Mouse (Mus musculus): ENCODE data around the gene Map2k6. TPM values are rescaled to one million over a fixed set of nuclear protein-coding genes. Genes with fewer than 3 reads are reported as not detected.
A peak's percentile ranks its signal among the peaks of the same experiment; 100 is the strongest.

The Map2k6 gene
- total RNA-seq, 2 experiments from 2014 or later = 0.77 to 4.6 TPM

DNA sequence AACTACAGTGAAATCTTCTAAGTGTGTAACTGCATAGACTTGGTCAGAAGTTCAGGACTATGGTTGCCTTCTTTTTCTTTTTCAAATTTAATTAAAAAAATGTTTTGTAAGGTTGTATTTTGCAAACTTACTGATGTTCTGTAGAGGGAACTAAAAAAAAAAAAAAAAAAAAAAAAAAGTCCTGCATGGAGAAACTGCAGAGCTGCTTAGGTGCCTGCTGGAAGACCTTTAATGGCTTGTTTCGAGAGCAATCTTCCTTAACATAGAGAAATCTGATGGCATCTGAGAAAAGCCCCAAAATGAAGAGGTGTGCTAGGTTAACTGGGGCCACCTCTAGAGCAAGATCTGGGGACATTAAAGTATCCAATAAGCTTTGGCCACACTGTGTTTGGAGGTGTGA is 1.4 kb downstream of the Map2k6 start:
- ATAC-seq (replicated peaks; ENCODE audit: low FRiP score, poor library complexity, severe bottlenecking) = no peak

DNA sequence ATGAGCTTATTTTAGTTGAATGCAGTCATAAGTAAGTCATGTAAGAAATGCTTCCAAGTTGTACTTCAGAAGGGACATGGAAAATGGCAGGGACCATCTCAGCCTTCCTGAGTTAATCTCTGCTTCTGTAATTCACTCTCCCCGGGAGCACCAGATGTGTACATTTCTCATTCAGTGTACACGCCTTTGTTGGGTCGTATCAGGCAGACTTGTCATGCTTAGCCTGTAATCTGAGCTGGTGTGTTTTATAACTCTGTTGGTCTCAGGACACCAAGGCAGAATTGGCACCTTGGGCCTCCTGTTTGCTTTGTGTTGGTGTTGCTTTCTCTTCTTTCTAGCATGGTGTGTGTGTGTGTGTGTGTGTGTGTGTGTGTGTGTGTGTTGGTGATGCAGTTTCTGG is 3.7 kb downstream of the Map2k6 start:
- ATAC-seq (replicated peaks; ENCODE audit: low FRiP score, poor library complexity, severe bottlenecking) = no peak

DNA sequence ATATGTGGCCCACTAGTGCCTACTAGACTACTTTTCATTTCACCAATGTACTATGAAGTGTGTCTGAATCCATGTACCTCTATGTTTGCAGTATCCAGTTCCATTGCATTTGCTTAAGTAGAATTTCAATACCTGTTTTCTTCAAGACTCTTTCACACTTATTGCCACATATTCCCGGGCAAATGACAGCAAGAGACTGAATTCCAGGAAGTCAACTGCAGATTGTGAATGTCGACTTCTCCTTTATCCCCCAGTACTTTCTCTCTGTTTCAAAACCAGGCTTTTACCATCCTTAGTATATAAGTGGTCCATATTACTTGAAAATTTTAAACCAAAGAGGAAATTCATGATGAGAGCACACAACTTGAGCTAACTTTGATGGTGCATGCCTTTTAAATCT is 4.7 kb downstream of the Map2k6 start:
- no peak for ATAC-seq (replicated peaks; ENCODE audit: low FRiP score, poor library complexity, severe bottlenecking)

DNA sequence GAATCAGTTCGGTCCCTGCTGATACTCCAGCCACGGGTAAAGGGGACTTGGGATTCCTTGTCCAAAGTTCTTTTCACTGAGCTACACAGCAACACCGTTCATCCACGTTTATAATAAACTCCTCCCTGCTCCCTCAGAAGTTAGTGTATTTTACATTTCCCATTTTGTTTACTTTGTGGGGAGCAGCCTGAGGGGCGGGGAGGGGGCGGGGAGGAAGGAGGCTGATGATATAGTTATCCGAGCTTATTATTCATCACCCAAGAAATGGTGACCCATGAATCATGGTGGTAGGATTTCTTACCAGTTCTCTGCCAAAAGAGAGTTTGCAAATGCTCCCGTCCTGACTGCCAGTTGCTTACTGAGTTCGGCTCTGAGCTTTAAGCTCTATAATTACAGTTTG is 6.7 kb downstream of the Map2k6 start:
- no peak for ATAC-seq (replicated peaks; ENCODE audit: low FRiP score, poor library complexity, severe bottlenecking)

DNA sequence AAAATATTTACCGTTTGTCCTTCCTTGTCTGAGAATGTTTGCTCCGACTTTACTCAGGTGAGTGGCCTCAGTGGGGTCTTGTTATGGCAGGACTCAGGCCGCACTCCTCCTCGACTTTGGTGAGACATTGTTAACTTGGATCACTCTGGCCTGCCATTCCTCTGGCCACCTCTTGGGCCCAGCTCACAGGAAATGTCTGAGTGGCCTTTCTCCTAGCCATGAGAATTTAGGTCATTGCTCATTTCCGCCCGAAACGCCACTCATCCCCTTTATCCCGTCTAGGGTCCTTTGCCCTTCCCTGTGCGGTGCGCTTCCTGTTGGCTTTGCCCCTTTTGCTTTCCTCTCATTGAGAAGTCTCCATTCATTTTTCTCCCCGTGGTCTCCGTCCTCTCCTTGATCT is 10.2 kb downstream of the Map2k6 start:
- no peak for ATAC-seq (replicated peaks; ENCODE audit: low FRiP score, poor library complexity, severe bottlenecking)

DNA sequence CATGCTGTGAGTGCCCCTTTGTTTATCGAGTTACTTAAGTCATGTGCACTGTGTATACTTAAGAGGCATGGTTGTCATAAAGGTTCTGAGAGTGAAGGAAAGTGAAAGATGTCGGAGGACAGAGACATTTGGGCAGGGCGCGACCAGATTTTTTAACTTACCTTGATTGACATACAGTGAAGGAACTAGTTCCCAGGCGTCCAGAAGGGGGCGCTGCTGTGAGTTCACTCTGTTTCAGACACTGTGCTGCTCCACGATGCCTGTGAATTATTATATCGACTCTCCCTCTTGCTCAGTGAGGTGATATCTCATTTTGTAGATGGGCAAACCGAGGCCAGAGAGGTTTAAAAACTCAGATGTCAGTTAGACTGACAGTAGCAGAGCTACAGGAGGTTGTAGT is 10.9 kb downstream of the Map2k6 start:
- ATAC-seq (replicated peaks; ENCODE audit: low FRiP score, poor library complexity, severe bottlenecking) = 0 out of 2 replicates have a peak, but pooled peaks have one; percentile 56

DNA sequence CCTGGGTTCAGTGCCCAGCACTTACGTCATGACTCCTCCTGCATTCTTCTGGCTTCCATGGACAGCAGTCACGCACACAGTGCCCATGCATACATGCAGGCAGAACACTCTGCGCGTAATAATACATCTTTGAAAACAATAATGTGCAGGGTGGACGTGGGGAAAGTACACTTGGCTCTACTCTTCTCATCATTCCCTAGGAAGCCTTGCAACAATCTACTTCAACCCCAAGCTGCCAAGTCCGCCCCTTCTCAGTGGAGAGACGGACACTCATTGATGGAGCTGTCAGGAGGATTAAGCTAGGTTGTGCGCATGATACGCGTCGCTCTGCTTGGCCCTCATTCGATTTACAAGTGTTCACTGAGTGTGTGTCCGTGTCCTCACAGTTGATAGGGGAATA is 12.7 kb downstream of the Map2k6 start:
- no peak for ATAC-seq (replicated peaks; ENCODE audit: low FRiP score, poor library complexity, severe bottlenecking)

DNA sequence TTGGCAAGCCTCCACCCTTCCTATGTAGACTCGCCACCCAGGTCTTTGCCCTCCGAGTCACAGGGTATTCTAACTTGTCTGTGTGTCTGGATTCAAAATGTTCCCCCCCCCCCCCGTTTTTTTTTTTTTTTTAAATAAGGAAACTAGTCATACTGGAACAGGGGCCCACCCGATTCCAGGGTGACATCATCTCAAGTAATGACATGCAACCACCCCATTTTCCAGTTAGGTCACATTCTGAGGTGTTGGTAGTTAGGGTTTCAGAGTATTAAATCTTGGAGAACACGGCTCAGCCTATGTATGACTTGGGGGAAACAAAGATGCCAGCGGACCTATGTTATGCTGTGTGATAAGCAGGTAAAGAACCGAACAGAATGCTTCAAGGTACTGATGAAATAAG is 15.3 kb downstream of the Map2k6 start:
- no peak for ATAC-seq (replicated peaks; ENCODE audit: low FRiP score, poor library complexity, severe bottlenecking)

DNA sequence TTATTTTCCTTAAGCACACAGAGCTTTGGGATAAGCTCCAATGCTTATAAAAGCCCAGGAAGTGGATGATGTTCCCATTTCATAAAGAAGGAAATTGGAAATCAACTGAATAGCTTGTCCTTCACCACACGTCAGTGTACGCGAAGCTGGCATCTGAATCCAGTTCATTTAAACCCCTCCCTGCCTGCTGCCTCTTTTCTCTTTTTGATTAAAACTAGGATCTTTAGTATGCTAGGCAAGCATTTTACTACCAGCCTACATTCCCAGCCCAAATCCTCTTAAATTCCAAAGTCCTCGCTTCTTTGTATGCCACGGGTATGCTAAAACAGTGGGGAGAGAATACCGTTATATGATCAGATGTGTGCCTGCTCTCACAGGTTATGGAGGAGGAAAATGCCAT is 17.8 kb downstream of the Map2k6 start:
- ATAC-seq (replicated peaks; ENCODE audit: low FRiP score, poor library complexity, severe bottlenecking) = no peak

DNA sequence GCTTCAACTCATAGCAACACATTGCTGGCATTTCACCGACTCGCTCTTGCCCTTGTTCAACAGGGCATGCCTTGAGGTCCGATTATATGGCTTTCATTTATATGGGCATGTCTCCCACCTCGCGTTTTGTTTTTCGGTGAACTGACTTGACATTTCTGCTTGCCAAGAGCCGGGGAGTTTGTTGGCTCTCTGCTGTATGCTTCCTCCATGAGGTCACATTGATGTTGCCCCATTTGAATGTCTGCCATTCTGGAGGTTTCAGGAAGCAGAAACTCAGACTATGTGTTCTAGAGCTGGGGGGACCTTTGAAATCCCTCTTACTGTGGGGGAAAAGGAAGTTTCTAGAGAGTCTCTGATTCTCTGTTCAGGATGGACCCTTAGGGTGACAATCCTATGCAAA is 21.5 kb downstream of the Map2k6 start:
- ATAC-seq (replicated peaks; ENCODE audit: low FRiP score, poor library complexity, severe bottlenecking) = no peak

DNA sequence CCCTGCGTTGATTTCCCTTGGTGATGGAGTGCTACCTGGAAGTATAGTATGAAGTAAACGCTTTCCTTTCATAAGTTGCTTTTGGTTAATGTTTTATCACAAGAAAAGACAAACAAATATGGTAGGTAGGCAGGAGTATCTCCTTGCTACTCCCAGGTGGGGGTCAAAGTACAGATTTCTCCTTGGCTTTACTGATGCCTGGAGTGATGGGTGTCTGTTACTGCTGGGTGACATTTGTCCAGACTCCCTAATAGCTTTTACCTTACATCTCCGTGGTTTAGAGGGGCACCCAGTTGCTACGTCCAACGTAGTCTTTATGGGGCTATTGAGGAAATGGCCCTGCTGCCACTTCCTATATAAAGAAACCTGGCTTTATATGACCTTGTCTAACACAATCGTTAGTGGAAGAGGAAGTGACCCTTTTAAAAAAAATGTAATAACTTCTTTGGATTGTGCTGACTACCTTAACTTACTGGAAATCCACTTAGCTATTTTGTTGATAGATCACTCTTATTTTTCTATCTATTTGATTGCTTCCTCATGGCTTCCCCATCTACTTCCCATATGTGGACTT is 27.7 kb downstream of the Map2k6 start:
- no peak for ATAC-seq (replicated peaks; ENCODE audit: low FRiP score, poor library complexity, severe bottlenecking)

DNA sequence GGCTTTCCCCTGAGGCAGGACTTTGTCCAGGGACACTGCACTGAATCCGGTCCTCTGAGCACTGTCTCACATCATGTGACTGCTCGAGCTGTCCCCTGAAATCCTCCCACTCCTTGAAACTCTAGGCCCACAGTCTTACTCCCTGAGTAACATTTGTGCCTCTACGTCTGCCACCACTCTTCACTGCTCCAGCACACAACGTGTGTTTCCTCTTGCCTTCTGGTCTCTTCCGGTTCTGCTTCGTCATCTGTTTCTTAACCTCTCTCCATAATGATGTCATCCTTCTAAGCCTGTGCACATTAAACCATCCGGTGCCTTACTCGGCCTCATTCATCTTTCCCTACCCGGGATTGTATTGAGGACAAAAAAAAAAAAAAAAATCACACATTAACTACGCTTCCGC is 28.2 kb downstream of the Map2k6 start:
- ATAC-seq (replicated peaks; ENCODE audit: low FRiP score, poor library complexity, severe bottlenecking) = no peak

DNA sequence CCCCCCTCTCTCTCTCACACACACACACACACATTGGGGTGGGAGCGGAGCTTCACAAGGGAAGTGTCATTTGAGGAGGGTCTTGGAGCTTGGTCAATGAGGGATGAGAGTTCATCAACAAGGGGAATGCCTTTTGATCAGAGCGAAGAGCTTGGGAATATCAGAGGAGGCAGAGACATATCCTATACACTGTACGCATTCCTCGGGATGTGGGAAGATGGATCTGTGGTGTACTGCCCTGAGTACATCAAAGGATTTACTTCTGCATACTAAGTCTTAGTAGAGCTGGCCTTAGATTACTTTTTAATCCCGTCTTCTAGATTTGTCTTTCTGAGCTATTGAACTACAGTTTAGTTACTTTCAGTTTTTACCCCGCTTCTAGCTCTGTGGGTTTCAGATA is 30.1 kb downstream of the Map2k6 start:
- no peak for ATAC-seq (replicated peaks; ENCODE audit: low FRiP score, poor library complexity, severe bottlenecking)

DNA sequence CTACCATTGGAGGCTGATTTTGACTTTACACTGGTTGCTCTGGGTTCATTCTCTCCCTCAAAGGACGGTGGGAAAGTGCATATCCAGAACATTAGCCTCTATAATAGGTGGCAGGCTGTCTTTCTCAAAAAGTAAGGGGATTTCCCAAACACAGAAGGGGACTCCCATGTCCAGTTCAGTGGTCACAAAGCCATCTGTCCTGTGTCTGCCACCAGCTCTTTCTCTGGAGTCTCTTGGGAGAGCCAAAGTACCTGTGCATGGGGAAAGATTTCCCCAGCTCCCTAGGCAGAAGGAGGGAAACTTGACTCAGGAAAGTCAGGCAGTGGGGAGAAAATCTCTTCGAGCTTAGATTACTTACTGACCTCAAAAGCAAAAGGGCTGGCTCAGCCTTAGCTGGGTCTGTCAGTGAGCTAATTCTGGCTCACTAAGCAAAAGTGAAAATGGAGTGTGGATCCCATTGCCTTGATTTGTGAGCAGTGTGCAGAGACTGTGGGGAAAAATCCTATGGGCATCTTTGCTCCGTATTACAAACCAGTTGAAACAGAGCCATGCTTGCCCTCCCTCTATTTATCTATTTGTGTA is 31.0 kb downstream of the Map2k6 start:
- ATAC-seq (replicated peaks; ENCODE audit: low FRiP score, poor library complexity, severe bottlenecking) = no peak

DNA sequence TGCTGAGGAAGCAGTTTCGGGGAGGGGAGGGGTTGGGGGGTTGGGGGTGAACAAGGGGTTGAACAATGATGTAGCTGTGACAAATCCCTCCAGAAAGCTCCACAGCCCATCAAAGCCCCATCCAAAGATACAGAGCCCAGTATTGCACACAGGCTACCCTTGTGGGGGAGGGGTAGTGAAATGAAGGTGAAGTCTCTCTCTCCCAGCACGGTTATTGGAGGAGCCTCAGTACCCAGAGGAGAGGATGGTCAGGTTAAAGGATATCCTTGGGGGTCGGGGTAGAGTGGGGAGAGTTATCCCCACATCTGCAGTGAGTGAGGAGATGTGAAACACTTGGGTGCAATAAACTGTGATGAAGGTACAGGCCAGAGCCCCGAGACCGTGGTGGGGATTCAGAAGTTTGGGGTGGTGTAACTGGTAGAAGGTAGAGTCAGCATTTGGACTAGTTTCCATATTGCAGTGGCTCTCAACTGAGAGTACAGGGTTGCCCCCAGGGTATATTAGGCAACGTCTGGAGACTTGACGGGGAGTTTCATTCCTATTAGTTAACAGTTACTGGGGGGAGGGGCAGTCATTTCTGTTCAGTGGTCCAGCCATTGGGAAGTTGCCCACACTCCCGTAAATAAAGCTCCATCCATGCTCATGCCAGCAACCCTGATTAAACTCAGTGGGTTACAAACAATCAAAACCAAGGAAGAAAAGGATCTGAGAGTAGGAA is 37.1 kb downstream of the Map2k6 start:
- no peak for ATAC-seq (replicated peaks; ENCODE audit: low FRiP score, poor library complexity, severe bottlenecking)

DNA sequence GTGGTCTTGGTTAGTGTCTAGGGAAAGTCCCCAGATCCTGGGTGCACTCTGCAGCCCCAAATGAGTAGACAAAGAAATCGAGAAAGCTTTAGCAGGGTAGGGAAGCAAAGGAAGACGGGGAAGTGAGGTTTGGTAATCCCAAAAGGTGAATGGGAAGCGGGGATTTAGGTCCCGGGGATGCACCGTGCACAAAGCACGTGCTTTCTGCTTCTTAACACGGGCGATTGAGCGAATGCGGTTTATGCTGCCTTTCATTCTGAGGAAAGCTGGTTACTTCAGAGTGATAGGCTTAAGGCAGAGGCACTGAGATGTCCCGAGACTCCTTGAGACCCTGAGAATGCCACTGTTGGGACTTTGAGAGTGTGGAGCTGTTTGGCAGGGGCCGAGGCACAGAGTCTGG is 38.1 kb downstream of the Map2k6 start:
- no peak for ATAC-seq (replicated peaks; ENCODE audit: low FRiP score, poor library complexity, severe bottlenecking)

DNA sequence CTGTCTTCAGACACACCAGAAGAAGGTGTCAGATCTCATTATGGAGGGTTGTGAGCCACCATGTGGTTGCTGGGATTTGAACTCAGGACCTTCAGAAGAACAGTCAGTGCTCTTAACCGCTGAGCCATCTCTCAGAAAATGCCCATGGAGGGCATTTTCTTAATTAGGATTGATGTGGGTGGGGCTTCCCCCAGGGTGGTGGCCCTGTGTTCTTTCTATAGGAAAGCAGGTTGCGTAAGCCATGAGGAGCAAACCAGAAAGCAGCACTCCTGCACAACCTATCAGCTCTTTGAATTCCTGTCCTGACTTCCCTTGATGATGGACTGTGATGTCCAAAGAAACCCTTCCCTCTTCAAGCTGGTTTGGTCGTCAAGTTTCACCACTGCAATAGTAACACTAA is 39.2 kb downstream of the Map2k6 start:
- ATAC-seq (replicated peaks; ENCODE audit: low FRiP score, poor library complexity, severe bottlenecking) = no peak

DNA sequence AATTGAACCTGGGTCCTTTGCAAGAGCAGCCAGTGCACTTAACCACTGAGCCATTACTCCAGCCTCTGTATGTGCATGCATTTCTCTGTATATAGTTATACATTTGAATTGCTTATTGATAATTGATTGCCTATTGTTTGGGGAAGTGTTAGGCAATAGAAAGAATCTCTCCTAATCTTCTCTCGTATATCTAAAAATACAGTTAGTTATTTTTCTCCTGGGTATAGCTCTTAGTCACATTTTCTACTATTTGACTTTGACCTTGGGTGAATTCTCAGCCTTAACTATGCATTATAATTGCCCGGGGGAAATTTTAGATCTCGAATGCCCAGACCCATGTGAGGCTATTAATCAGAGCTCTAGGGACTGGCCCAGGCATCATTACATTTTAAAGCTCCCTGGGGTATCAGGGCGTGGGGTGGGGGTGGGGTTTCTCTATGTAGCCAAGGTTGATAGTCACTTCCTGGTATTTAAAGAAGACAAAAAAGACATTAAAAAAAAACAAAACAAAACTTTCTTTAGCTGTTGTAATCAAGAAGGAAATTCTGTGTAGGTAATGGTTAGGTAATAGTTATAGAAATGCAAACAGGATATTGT is 39.9 kb downstream of the Map2k6 start:
- ATAC-seq (replicated peaks; ENCODE audit: low FRiP score, poor library complexity, severe bottlenecking) = no peak

DNA sequence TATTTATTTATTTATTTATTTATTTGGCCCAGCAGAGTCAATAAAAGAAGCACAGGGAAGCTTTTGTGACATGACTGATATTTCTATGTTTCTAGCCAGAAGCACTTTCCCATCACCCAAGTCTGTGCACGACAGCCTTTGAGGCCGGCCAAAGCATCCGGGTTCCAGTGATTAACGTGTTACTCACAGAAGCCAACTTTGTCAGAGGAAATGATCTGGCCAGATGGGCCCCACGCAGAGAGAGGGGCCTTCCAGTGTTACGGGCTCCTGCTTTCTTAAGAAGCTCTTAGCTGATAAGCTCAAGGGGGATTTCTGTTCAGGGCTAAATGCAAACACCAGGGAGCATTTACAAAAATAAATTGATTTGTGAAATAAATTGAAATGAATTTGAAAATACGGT is 40.4 kb downstream of the Map2k6 start:
- ATAC-seq (replicated peaks; ENCODE audit: low FRiP score, poor library complexity, severe bottlenecking) = no peak

DNA sequence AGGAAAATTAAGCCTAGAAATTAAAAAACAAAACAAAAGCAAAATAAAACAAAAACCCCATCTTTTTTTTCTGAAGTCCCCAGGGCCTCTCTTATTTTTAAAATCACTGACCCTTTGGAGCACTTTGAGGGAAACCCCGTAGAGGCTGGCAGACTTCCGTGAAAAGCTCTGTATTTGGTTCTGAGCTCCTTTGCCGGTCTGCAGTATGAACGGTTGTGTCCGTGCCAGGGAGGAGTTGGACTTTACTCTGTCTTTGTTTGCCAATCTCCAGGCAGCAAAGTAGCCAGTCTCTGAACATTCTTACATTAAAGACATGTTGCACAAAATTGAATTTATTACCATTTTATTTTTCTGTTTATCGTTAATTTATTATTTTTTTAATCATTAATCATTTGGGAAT is 45.7 kb downstream of the Map2k6 start:
- ATAC-seq (replicated peaks; ENCODE audit: low FRiP score, poor library complexity, severe bottlenecking) = no peak

DNA sequence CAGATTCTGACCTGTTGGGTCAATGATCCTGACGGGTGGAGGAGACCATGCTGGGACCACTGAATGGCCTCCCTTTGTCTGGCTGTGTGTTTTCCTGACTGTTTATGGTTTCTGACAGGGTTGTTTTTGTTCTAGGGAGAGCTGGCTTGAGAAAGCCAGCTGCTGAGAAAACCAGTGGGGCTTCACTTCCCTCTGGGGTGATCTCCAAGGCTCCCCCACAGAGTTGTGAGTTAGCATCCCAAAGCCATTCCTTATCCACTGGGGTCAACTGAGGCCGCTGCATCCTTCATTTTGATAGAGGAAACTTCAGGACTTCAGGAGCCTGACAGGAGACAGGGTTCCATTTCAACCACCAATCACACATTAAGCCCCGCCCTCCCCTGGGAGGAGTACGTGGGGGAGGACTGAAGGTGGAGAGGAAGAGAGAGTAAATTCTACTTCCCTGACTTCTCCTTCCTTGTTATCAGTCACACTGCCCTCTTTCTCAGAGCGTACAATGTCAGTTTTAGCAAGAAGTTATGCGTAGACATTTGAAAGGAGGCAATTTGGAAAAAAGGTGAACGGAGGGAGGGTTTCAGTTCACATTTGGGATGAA is 49.3 kb downstream of the Map2k6 start:
- ATAC-seq (replicated peaks; ENCODE audit: low FRiP score, poor library complexity, severe bottlenecking) = peak; percentile 92
